Mouse (Mus musculus): Measurements from ENCODE around the gene Slc9a5.

- no peak for TF ChIP-seq CTCF (IDR thresholded peaks at IDR 0.05; ENCODE audit: borderline replicate concordance, insufficient read depth, low read depth, low read length)
- no peak for TF ChIP-seq POLR2A (IDR thresholded peaks at IDR 0.05; ENCODE audit: borderline replicate concordance, insufficient read depth, low read length)
These were observed 41.0 kb upstream of the Slc9a5 start for GRCm38 (mm10) chr8:105307670-105308069.
